Mouse (Mus musculus): Measurements from ENCODE around the gene Hsdl2.

DNA sequence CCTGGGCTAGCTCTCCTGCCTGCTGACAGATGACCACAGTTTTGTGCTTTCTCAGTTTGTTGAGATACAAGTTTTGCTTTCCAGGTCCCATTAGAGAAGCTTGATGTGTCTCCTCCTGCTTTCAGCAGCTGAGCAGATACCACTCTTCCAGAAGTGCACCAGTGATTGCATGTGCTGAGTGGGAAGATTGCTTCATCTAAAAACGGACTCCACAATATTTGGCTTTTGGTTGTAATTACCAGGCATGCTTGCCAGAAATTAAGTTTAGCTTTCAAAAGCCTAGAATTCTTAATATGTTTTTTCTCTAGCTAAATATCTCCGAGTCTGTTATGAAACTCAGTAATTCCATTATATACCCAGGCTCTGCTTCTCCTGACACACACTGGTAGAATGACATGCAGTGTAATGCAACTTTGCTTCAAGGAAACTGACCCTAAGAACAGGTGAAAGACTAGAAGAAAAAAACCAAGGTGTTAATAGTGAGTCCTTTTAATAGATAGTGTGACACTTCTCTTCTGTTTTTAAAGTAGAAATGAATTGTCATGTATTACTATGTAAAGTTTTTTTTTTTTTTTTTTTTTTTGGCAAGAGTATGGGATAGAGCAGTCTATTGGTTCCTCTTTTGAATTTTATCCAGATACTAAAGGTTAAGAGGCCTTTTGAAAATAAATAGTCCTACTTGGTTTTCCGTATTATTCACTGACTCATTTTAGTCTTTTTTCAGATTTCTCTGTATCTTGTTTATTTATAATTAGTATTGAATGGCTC, 85.4 kb downstream of the Hsdl2 start:
- TF ChIP-seq POLR2A (IDR thresholded peaks at IDR 0.05; ENCODE audit: extremely low read depth, insufficient read depth, low read length) = no peak
- no peak for TF ChIP-seq CTCF (IDR thresholded peaks at IDR 0.05; ENCODE audit: low read depth, low read length)

Data from liver, adult 2 months (tissue).